Mouse (Mus musculus): ENCODE measurements around the gene Olfr312. TPM values are rescaled to one million over a fixed set of nuclear protein-coding genes. Genes with fewer than 3 reads are reported as not detected.
A peak's percentile ranks its signal among the peaks of the same experiment; 100 is the strongest.
"Not testable (repeated sequence)": the region's sequence is repeated elsewhere in the genome, so short reads cannot be mapped to it uniquely, and the experiment has no call there.

The Olfr312 gene
- not detected in 2 replicates for polyA plus RNA-seq (2014; fragmentation: Nextera tagmentation; extraction: Ambion mirVana)

- not testable (repeated sequence) for H3K9ac ChIP-seq (replicated peaks; ENCODE audit: low read length); H3K27ac ChIP-seq (replicated peaks; ENCODE audit: low read depth, low read length); H3K4me3 ChIP-seq (replicated peaks; ENCODE audit: low read depth, low read length); H3K27me3 ChIP-seq (ENCODE audit: control insufficient read depth, insufficient read depth, low read length); H3K9me3 ChIP-seq (ENCODE audit: control insufficient read depth, low read length); H3K4me1 ChIP-seq (ENCODE audit: control insufficient read depth, insufficient read depth, low read length); DNase-seq; H3K4me2 ChIP-seq (ENCODE audit: low read length); H3K36me3 ChIP-seq (ENCODE audit: control insufficient read depth, insufficient read depth, low read length); ATAC-seq (ENCODE audit: low FRiP score, low TSS enrichment)
Observed at GRCm38 (mm10) chr11:58828937-58829336, at the start of gene Olfr312. TSS of gene Olfr312 (plus strand) at chr11:58829237.

- WGBS, result 86% methylated on average over 6 of the region's 6 CpGs
- H3K4me1 ChIP-seq (ENCODE audit: control insufficient read depth, insufficient read depth, low read length), result no peaks in the 10 kb centered on the region
- ATAC-seq (ENCODE audit: low FRiP score, low TSS enrichment), result no peak
- H3K27ac ChIP-seq (replicated peaks; ENCODE audit: low read depth, low read length), result no peak within 1 kb of the TSS
- no peak within 1 kb of the TSS for H3K4me2 ChIP-seq (ENCODE audit: low read length)
- no peak within 1 kb of the TSS for H3K9ac ChIP-seq (replicated peaks; ENCODE audit: low read length)
- no peaks in the 10 kb centered on the region for H3K27me3 ChIP-seq (ENCODE audit: control insufficient read depth, insufficient read depth, low read length)
- no peaks in the 10 kb centered on the region for H3K36me3 ChIP-seq (ENCODE audit: control insufficient read depth, insufficient read depth, low read length)
- no peaks in the 10 kb centered on the region for H3K9me3 ChIP-seq (ENCODE audit: control insufficient read depth, low read length)
- DNase-seq, result no peak
- no peak within 1 kb of the TSS for H3K4me3 ChIP-seq (replicated peaks; ENCODE audit: low read depth, low read length)
Observed at GRCm38 (mm10) chr11:58782480-58783089, 46.5 kb upstream of the Olfr312 start, which contains the start of gene Olfr314. TSS of gene Olfr314 (plus strand) at chr11:58782952.

GRCm38 (mm10) chr11:58784182-58784581 lies 44.9 kb upstream of the Olfr312 start:
- Histone ChIP-seq H3K36me3 (ENCODE audit: control insufficient read depth, insufficient read depth, low read length) (no peaks in the 10 kb centered on the region), H3K4me1 (ENCODE audit: control insufficient read depth, insufficient read depth, low read length) (peaks cover under 1% of the 10 kb centered on the region; the same call in 1 of the 2 replicates), H3K27ac (replicated peaks; ENCODE audit: low read depth, low read length) (no peak overlapping the region), H3K9me3 (ENCODE audit: control insufficient read depth, low read length) (no peaks in the 10 kb centered on the region), H3K9ac (replicated peaks; ENCODE audit: low read length) (no peak overlapping the region), H3K4me3 (replicated peaks; ENCODE audit: low read depth, low read length) (no peak overlapping the region), H3K27me3 (ENCODE audit: control insufficient read depth, insufficient read depth, low read length) (no peaks in the 10 kb centered on the region), H3K4me2 (ENCODE audit: low read length) (no peak overlapping the region)
- DNase-seq (no peak), ATAC-seq (ENCODE audit: low FRiP score, low TSS enrichment) (no peak)
- 83% methylated on average over 2 of the region's 2 CpGs for WGBS

- peaks cover 4% of the 10 kb centered on the region; the same call in 1 of the 2 replicates for H3K4me1 ChIP-seq (ENCODE audit: control insufficient read depth, insufficient read depth, low read length)
- H3K9ac ChIP-seq (replicated peaks; ENCODE audit: low read length), result no peak overlapping the region
- no peaks in the 10 kb centered on the region for H3K36me3 ChIP-seq (ENCODE audit: control insufficient read depth, insufficient read depth, low read length)
- H3K27ac ChIP-seq (replicated peaks; ENCODE audit: low read depth, low read length), result no peak overlapping the region
- DNase-seq (no peak), ATAC-seq (ENCODE audit: low FRiP score, low TSS enrichment) (no peak)
- no peaks in the 10 kb centered on the region for H3K9me3 ChIP-seq (ENCODE audit: control insufficient read depth, low read length)
- WGBS, result 88% methylated on average over 10 of the region's 10 CpGs
- H3K27me3 ChIP-seq (ENCODE audit: control insufficient read depth, insufficient read depth, low read length), result no peaks in the 10 kb centered on the region
- H3K4me3 ChIP-seq (replicated peaks; ENCODE audit: low read depth, low read length), result no peak overlapping the region
- no peak overlapping the region for H3K4me2 ChIP-seq (ENCODE audit: low read length)
Observed at GRCm38 (mm10) chr11:58787651-58788050, 41.4 kb upstream of the Olfr312 start.

GRCm38 (mm10) chr11:58788346-58788745 lies 40.7 kb upstream of the Olfr312 start:
- peaks cover 4% of the 10 kb centered on the region; the same call in 1 of the 2 replicates for H3K4me1 ChIP-seq (ENCODE audit: control insufficient read depth, insufficient read depth, low read length)
- 88% methylated on average over 8 of the region's 8 CpGs for WGBS
- no peak overlapping the region for H3K9ac ChIP-seq (replicated peaks; ENCODE audit: low read length)
- H3K27ac ChIP-seq (replicated peaks; ENCODE audit: low read depth, low read length), result no peak overlapping the region
- DNase-seq (no peak), ATAC-seq (ENCODE audit: low FRiP score, low TSS enrichment) (no peak)
- H3K4me2 ChIP-seq (ENCODE audit: low read length), result no peak overlapping the region
- H3K27me3 ChIP-seq (ENCODE audit: control insufficient read depth, insufficient read depth, low read length), result no peaks in the 10 kb centered on the region
- no peak overlapping the region for H3K4me3 ChIP-seq (replicated peaks; ENCODE audit: low read depth, low read length)
- H3K36me3 ChIP-seq (ENCODE audit: control insufficient read depth, insufficient read depth, low read length), result no peaks in the 10 kb centered on the region
- no peaks in the 10 kb centered on the region for H3K9me3 ChIP-seq (ENCODE audit: control insufficient read depth, low read length)

- no peaks in the 10 kb centered on the region for H3K27me3 ChIP-seq (ENCODE audit: control insufficient read depth, insufficient read depth, low read length)
- no peak for ATAC-seq (ENCODE audit: low FRiP score, low TSS enrichment)
- no peaks in the 10 kb centered on the region for H3K9me3 ChIP-seq (ENCODE audit: control insufficient read depth, low read length)
- no peak overlapping the region for H3K4me3 ChIP-seq (replicated peaks; ENCODE audit: low read depth, low read length)
- 23% methylated on average over 3 of the region's 3 CpGs for WGBS
- H3K36me3 ChIP-seq (ENCODE audit: control insufficient read depth, insufficient read depth, low read length), result no peaks in the 10 kb centered on the region
- H3K9ac ChIP-seq (replicated peaks; ENCODE audit: low read length), result no peak overlapping the region; the same call in 1 of the 2 replicates
- peak; percentile 56 for DNase-seq
- peak overlapping the region; percentile 41; the same call in 1 of the 2 replicates for H3K27ac ChIP-seq (replicated peaks; ENCODE audit: low read depth, low read length)
- peaks cover 4% of the 10 kb centered on the region; the same call in 1 of the 2 replicates for H3K4me1 ChIP-seq (ENCODE audit: control insufficient read depth, insufficient read depth, low read length)
- peak overlapping the region; percentile 24; the same call in 1 of the 2 replicates for H3K4me2 ChIP-seq (ENCODE audit: low read length)
Observed at GRCm38 (mm10) chr11:58789532-58789931, 39.5 kb upstream of the Olfr312 start.

- Histone ChIP-seq H3K27ac (replicated peaks; ENCODE audit: low read depth, low read length) (no peak overlapping the region), H3K4me1 (ENCODE audit: control insufficient read depth, insufficient read depth, low read length) (peaks cover 4% of the 10 kb centered on the region; the same call in 1 of the 2 replicates), H3K9ac (replicated peaks; ENCODE audit: low read length) (no peak overlapping the region; the same call in 1 of the 2 replicates), H3K9me3 (ENCODE audit: control insufficient read depth, low read length) (no peaks in the 10 kb centered on the region), H3K4me3 (replicated peaks; ENCODE audit: low read depth, low read length) (no peak overlapping the region), H3K4me2 (ENCODE audit: low read length) (no peak overlapping the region), H3K36me3 (ENCODE audit: control insufficient read depth, insufficient read depth, low read length) (no peaks in the 10 kb centered on the region), H3K27me3 (ENCODE audit: control insufficient read depth, insufficient read depth, low read length) (no peaks in the 10 kb centered on the region)
- ATAC-seq (ENCODE audit: low FRiP score, low TSS enrichment), result no peak
- 58% methylated on average over 2 of the region's 2 CpGs for WGBS
- DNase-seq, result no peak
Observed at GRCm38 (mm10) chr11:58790053-58790452, 39.0 kb upstream of the Olfr312 start.

- Histone ChIP-seq H3K4me2 (ENCODE audit: low read length) (no peak overlapping the region), H3K4me3 (replicated peaks; ENCODE audit: low read depth, low read length) (no peak overlapping the region), H3K27me3 (ENCODE audit: control insufficient read depth, insufficient read depth, low read length) (no peaks in the 10 kb centered on the region), H3K27ac (replicated peaks; ENCODE audit: low read depth, low read length) (no peak overlapping the region), H3K36me3 (ENCODE audit: control insufficient read depth, insufficient read depth, low read length) (no peaks in the 10 kb centered on the region), H3K9me3 (ENCODE audit: control insufficient read depth, low read length) (no peaks in the 10 kb centered on the region), H3K4me1 (ENCODE audit: control insufficient read depth, insufficient read depth, low read length) (peaks cover 4% of the 10 kb centered on the region; the same call in 1 of the 2 replicates), H3K9ac (replicated peaks; ENCODE audit: low read length) (no peak overlapping the region)
- ATAC-seq (ENCODE audit: low FRiP score, low TSS enrichment) (no peak), DNase-seq (no peak)
- 85% methylated on average over 6 of the region's 6 CpGs for WGBS
Observed at GRCm38 (mm10) chr11:58790646-58791045, 38.4 kb upstream of the Olfr312 start.

- H3K27me3 ChIP-seq (ENCODE audit: control insufficient read depth, insufficient read depth, low read length), result no peaks in the 10 kb centered on the region
- WGBS, result 91% methylated on average over 2 of the region's 2 CpGs
- no peaks in the 10 kb centered on the region for H3K4me1 ChIP-seq (ENCODE audit: control insufficient read depth, insufficient read depth, low read length)
- no peak overlapping the region for H3K9ac ChIP-seq (replicated peaks; ENCODE audit: low read length)
- no peak overlapping the region for H3K4me2 ChIP-seq (ENCODE audit: low read length)
- no peaks in the 10 kb centered on the region for H3K36me3 ChIP-seq (ENCODE audit: control insufficient read depth, insufficient read depth, low read length)
- ATAC-seq (ENCODE audit: low FRiP score, low TSS enrichment) (no peak), DNase-seq (no peak)
- H3K9me3 ChIP-seq (ENCODE audit: control insufficient read depth, low read length), result no peaks in the 10 kb centered on the region
- no peak overlapping the region for H3K27ac ChIP-seq (replicated peaks; ENCODE audit: low read depth, low read length)
- H3K4me3 ChIP-seq (replicated peaks; ENCODE audit: low read depth, low read length), result no peak overlapping the region
Observed at GRCm38 (mm10) chr11:58795856-58796255, 33.2 kb upstream of the Olfr312 start.
